9 mouse cellular contexts compared by ENCODE assay signal in the genomic region with DNA sequence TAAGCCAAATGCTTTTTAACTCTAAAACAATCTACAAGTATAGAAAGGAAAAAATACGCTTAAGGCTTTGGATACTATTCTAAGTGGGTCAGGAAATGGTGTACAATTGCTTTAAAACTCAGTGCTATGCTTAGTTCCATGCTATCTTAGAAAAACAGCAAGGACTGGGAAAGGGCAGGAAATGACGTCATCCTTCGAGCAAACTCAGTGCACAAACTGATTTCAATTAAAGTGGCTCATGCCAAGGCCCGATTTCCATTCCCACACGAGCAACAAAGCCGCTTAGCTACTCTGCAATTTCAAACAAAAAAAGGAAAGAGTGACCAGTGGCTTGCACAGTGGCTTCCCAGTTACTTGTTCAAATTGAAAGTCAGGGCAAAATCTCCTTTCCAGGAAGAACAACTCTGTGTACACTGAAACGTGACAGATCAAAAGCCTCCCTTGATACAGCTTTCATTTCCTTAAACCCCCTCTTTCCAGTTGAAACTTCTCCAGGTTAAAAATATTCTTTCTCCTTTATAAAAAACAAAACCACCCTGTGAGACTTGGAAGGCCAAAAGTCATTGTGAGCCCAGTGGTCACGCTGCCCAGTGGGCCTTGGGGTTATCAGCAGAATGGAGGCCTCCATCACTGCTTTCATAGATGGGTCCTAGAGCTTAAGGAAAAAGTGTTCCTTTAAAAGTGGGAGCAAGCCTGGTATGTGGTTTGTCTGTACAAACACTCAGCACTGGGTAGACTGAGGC. TPM values are rescaled to one million over a fixed set of nuclear protein-coding genes. Genes with fewer than 3 reads are reported as not detected.
DNase-seq lines count a peak whose midpoint lies in the region; ATAC-seq lines count a peak whose summit lies in the region.
"Had no signal": no experiment of that assay in that cellular context is flagged by ENCODE, and none has a peak within 500 bp of the region (broad histone marks: within the 10 kb centered on the region; RNA-seq: fewer than 3 reads in every experiment).

No protein-coding gene starts in this region.

- no peak for ATAC-seq in midbrain, embryonic 11.5 days (ENCODE audit: low FRiP score)

- intact Hi-C loops in heart, postnatal 36 days (cut with DNase I) = loop anchor here (2.0 kb wide), 1 partner anchor 34 kb away; a partner anchor contains a TSS

- WGBS in midbrain, embryonic 11.5 days = 76% methylated on average over 8 of the region's 8 CpGs

- H3K9ac ChIP-seq in midbrain, embryonic 11.5 days (ENCODE audit: low read length) = no peak overlapping the region

- H3K4me2 ChIP-seq in midbrain, embryonic 11.5 days = no peak overlapping the region

- no peaks in the 10 kb centered on the region for H3K27me3 ChIP-seq in midbrain, embryonic 11.5 days (ENCODE audit: control insufficient read depth, insufficient read depth, low read length)

- peak; percentile 34 for DNase-seq in embryo, embryonic 10 days (ENCODE audit: low spot score)
- DNase-seq in embryo, embryonic 10.5 days (ENCODE audit: low spot score) = no peak
- peak; percentile 32 for DNase-seq in right cerebral cortex, adult 18-20 months
- DNase-seq in right cerebral cortex, postnatal 4 days = no peak
- peak; percentile 65 to 68 for DNase-seq in heart, postnatal 36 days
- peak; percentile 67 for DNase-seq in lung, postnatal 36 days
- DNase-seq in midbrain, embryonic 11.5 days (ENCODE audit: low spot score, missing footprints) = no peak
- no peak for DNase-seq in testis, postnatal 14 days (ENCODE audit: low spot score)

- no peaks in the 10 kb centered on the region for H3K36me3 ChIP-seq in midbrain, embryonic 11.5 days (ENCODE audit: control insufficient read depth, insufficient read depth, low read length)

- no peak overlapping the region for H3K4me3 ChIP-seq in midbrain, embryonic 11.5 days (ENCODE audit: low read depth, low read length)
- H3K4me3 ChIP-seq: erythroblast, embryonic 14.5 days had no signal

- H3K9me3 ChIP-seq in midbrain, embryonic 11.5 days (ENCODE audit: control insufficient read depth, low read length) = no peaks in the 10 kb centered on the region

- H3K4me1 ChIP-seq in midbrain, embryonic 11.5 days (ENCODE audit: control insufficient read depth, insufficient read depth, low read length) = no peaks in the 10 kb centered on the region

- no peak overlapping the region for H3K27ac ChIP-seq in midbrain, embryonic 11.5 days (ENCODE audit: low read depth, low read length)

RNA-seq across cellular contexts. Expression of a gene that starts 34.2 kb away (rescaled TPM):
- total RNA-seq in heart, postnatal 36 days (2021) = under 1 TPM; 0.11 to 0.14 TPM
- polyA plus RNA-seq in midbrain, embryonic 11.5 days (2014; fragmentation: Nextera tagmentation; extraction: Ambion mirVana) = 0.22 TPM in 1 of 2 replicates, not detected in the other
- polyA plus RNA-seq: erythroblast, embryonic 14.5 days had no signal

RNA-seq across cellular contexts. Expression of a gene that starts 37.1 kb away (rescaled TPM):
- 10 to 100 TPM; 58.3 to 66.6 TPM for total RNA-seq in heart, postnatal 36 days (2021)
- 9.0 and 9.1 TPM in 2 replicates for polyA plus RNA-seq in midbrain, embryonic 11.5 days (2014; fragmentation: Nextera tagmentation; extraction: Ambion mirVana)
- polyA plus RNA-seq: erythroblast, embryonic 14.5 days had no signal

Comparison
In these comparisons a context has a peak if more than half of its experiments do, and no peak if none do; other contexts are left out.
1. DNase-seq: peak in embryo, embryonic 10 days (single experiment), right cerebral cortex, adult 18-20 months (single experiment), heart, postnatal 36 days (2 of 2) and lung, postnatal 36 days (single experiment); none in embryo, embryonic 10.5 days (single experiment), right cerebral cortex, postnatal 4 days (single experiment), midbrain, embryonic 11.5 days (single experiment) and testis, postnatal 14 days (single experiment).